Mouse (Mus musculus): ENCODE measurements around the gene Ino80b. TPM values are rescaled to one million over a fixed set of nuclear protein-coding genes. Genes with fewer than 3 reads are reported as not detected.

Ino80b gene
- 13.0 TPM for polyA plus RNA-seq (2017; shearing (Covaris generic))

GRCm38 (mm10) chr6:83125331-83125730 lies at the start of gene Ino80b:
Gene Ino80b, minus strand, starts transcription at chr6:83125431.

GRCm38 (mm10) chr6:83165607-83166242 lies 40.5 kb upstream of the Ino80b start, which contains the start of gene Dctn1:
Gene Dctn1, plus strand, starts transcription at chr6:83165920.

GRCm38 (mm10) chr6:83156259-83156684 lies 31.0 kb upstream of the Ino80b start, which contains the start of the genes Wdr54 and 1700003E16Rik:
Gene Wdr54, minus strand, starts transcription at chr6:83156397.
Gene 1700003E16Rik, plus strand, starts transcription at chr6:83156404.

GRCm38 (mm10) chr6:83134951-83135513 lies 9.8 kb upstream of the Ino80b start, which contains the start of gene Rtkn:
Gene Rtkn, plus strand, starts transcription at chr6:83135463.

GRCm38 (mm10) chr6:83120930-83121862 lies 4.0 kb downstream of the Ino80b start, which contains the start of gene Wbp1:
Gene Wbp1, minus strand, starts transcription at chr6:83121559.

GRCm38 (mm10) chr6:83115011-83115671 lies 10.1 kb downstream of the Ino80b start, which contains the start of gene Mogs:
Gene Mogs, plus strand, starts transcription at chr6:83115496.

GRCm38 (mm10) chr6:83108762-83109668 lies 16.2 kb downstream of the Ino80b start, which contains the start of gene Mrpl53:
Gene Mrpl53, plus strand, starts transcription at chr6:83109040.

GRCm38 (mm10) chr6:83101316-83101687 lies 23.9 kb downstream of the Ino80b start, which contains the start of the genes Ccdc142 and Gm42688:
Gene Ccdc142, plus strand, starts transcription at chr6:83101601.
Gene Gm42688, plus strand, starts transcription at chr6:83101617.

GRCm38 (mm10) chr6:83086121-83087035 lies 38.9 kb downstream of the Ino80b start, which contains the start of gene Lbx2:
Gene Lbx2, plus strand, starts transcription at chr6:83086367.

GRCm38 (mm10) chr6:83077630-83078323 lies 47.5 kb downstream of the Ino80b start, which contains the start of gene Pcgf1:
Gene Pcgf1, plus strand, starts transcription at chr6:83077869.

Other genes starting within 250 kb of the Ino80b start
- gene Sema4f, start 185.7 kb downstream of the Ino80b start, polyA plus RNA-seq (2017; shearing (Covaris generic)): 3.6 TPM
- 0.64 TPM for gene M1ap, start 178.5 kb downstream of the Ino80b start, polyA plus RNA-seq (2017; shearing (Covaris generic))
- gene Dok1, start 92.0 kb downstream of the Ino80b start, polyA plus RNA-seq (2017; shearing (Covaris generic)): 56.5 TPM
- gene Loxl3, start 91.3 kb downstream of the Ino80b start, polyA plus RNA-seq (2017; shearing (Covaris generic)): 0.32 TPM
- gene Aup1, start 70.9 kb downstream of the Ino80b start, polyA plus RNA-seq (2017; shearing (Covaris generic)): 472 TPM
- 67.6 TPM for gene Htra2, start 70.2 kb downstream of the Ino80b start, polyA plus RNA-seq (2017; shearing (Covaris generic))
- 4.9 TPM for gene Dqx1, start 67.6 kb downstream of the Ino80b start, polyA plus RNA-seq (2017; shearing (Covaris generic))
- not detected for gene Tlx2, start 55.1 kb downstream of the Ino80b start, polyA plus RNA-seq (2017; shearing (Covaris generic))
- gene Pcgf1, start 47.6 kb downstream of the Ino80b start, polyA plus RNA-seq (2017; shearing (Covaris generic)): 32.7 TPM
- not detected for gene Lbx2, start 39.1 kb downstream of the Ino80b start, polyA plus RNA-seq (2017; shearing (Covaris generic))
- gene Ccdc142, start 23.8 kb downstream of the Ino80b start, polyA plus RNA-seq (2017; shearing (Covaris generic)): 5.2 TPM
- gene Gm42688, start 23.8 kb downstream of the Ino80b start, polyA plus RNA-seq (2017; shearing (Covaris generic)): 5.8 TPM
- gene Mrpl53, start 16.4 kb downstream of the Ino80b start, polyA plus RNA-seq (2017; shearing (Covaris generic)): 65.4 TPM
- gene Mogs, start 9.9 kb downstream of the Ino80b start, polyA plus RNA-seq (2017; shearing (Covaris generic)): 3.9 TPM
- 71.7 TPM for gene Wbp1, start 3.9 kb downstream of the Ino80b start, polyA plus RNA-seq (2017; shearing (Covaris generic))
- gene Rtkn, start 10.0 kb upstream of the Ino80b start, polyA plus RNA-seq (2017; shearing (Covaris generic)): 0.92 TPM
- 1.9 TPM for gene Wdr54, start 31.0 kb upstream of the Ino80b start, polyA plus RNA-seq (2017; shearing (Covaris generic))
- gene 1700003E16Rik, start 31.0 kb upstream of the Ino80b start, polyA plus RNA-seq (2017; shearing (Covaris generic)): not detected
- gene Dctn1, start 40.5 kb upstream of the Ino80b start, polyA plus RNA-seq (2017; shearing (Covaris generic)): 86.5 TPM
- gene Slc4a5, start 94.4 kb upstream of the Ino80b start, polyA plus RNA-seq (2017; shearing (Covaris generic)): 0.87 TPM
- gene Mthfd2, start 200.5 kb upstream of the Ino80b start, polyA plus RNA-seq (2017; shearing (Covaris generic)): 80.7 TPM
- 125 TPM for gene Mob1a, start 200.6 kb upstream of the Ino80b start, polyA plus RNA-seq (2017; shearing (Covaris generic))
- 54.9 TPM for gene Bola3, start 223.7 kb upstream of the Ino80b start, polyA plus RNA-seq (2017; shearing (Covaris generic))

Measured in activated CD4-positive, CD25-positive, alpha-beta regulatory T cell, adult 9 weeks (primary cell).